Mouse (Mus musculus): Measurements from ENCODE around the gene Casp12.
"Not testable (repeated sequence)": the region's sequence is repeated elsewhere in the genome, so short reads cannot be mapped to it uniquely, and the experiment has no call there.

The Casp12 gene

DNA sequence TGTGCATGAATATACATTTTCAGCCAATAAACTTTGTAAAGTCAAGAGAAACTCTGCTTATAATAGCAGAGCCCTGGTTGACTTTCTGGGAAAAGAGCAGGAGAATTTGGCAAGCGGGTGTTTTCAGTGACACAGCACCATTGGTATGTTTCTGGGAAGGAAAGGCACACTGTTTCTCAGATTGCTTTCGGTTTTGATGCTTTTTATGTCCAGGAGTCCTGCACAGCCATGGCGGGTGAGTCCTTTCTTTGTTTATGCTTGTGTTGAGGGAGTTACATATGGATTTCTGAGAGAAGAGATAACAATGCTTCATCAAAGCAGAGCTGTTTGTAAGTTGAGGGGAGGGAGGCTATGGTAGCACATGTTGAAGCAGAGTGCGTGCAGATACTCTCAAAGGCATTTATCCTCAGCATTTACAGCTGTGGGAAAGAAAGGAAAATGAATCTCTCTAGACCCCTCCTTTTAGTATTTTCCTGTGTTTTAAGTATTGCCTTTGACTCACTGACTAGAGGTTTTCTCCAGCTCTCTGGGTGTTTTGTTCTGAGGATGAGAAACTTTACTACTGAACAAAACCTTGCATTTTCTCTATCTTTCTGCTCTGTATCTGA, at the start of gene Casp12:
TSS of gene Casp12 (plus strand) at position 140 of the 608 bp plus-strand sequence.
- no peak for DNase-seq

DNA sequence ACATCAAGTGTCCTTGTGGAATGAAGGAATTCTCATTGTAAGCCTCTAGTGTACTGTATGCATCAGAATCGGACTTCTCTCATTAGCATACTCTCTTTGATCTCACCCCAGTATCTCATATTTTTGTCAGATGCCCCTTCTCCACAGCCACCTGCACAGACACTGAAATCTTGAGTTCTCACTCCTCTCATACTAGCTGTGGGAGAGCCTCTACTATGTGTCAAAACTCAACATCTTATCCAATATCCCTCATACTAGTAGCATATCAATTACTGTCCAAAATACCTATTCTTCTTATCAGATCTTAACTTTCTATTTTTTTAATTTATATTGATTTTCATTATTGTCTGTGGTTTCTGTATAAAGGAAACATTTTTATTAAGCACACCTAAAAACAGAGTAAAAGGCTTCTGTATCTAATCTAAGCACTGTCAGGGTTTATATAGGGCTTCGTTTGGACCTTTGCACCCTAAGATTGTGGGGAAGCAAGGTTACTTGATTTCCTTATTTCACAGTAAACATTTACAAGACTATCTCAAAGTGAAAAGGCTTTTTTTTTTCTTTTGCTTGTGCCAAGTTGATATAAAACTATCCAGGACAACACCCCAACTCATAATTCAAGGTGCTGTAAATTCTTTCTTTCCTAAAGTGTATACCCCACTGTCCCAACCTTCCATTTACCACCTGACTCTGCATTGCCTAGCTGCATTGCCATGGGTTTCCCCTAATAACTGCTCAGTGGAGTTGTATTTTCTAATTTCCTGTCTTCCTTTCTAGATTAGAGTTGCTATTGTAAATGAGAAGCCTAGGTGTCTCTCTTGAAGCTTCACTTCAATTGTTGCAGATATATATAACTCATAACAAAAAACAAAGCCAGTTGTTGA, 48.6 kb upstream of the Casp12 start:
- DNase-seq, result no peak

DNA sequence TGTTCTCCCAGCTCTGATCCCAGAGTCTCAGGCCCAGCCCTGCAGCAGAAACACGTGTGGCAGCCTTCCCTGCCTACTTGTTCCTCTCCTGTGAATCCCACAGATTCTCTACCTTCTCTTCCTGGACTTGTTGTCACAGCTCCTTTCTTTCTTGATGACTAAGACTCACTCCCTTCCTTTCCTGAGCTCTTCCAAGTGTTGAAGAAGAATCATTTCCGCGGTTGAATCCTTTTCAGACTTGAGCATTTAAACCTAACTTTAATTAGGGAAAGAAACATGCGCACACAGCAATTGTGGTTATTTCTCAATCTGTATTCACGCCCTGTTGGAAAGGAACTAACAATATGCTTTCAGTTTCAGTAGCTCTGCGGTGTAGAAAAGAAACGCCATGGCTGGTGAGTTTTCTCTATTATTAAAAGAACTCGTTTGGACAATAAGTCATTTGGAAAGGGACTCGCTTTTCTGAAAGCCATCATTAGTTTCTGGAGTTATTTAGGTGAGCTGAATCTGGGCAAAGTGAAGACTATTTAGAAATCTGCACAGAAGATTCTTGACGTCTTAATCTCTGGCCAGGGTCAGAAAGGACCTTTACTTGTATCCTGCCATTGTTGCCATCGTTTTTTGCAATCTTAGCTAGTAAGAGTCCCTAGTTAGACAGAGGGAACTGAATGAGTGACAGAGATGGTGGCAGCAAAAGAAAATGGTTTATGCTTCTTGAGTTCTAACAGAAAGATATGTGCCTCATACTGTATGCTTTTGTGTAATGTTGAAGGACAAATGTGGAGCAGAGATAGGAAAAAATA, 46.7 kb upstream of the Casp12 start, which contains the start of gene Casp1:
TSS of gene Casp1 (plus strand) at position 189 of the 803 bp plus-strand sequence.
- DNase-seq, result no peak

DNA sequence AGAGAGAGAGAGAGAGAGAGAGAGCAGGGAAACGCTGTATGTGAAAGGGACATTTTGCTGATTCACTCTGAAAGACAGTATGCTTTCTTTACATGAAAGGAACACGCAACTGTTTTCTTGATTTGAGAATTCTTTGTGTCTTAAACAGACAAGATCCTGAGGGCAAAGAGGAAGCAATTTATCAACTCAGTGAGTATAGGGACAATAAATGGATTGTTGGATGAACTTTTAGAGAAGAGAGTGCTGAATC, 46.2 kb upstream of the Casp12 start:
- DNase-seq, result no peak

- DNase-seq, result no peak
Observed at GRCm38 (mm10) chr9:5308561-5308960, 36.7 kb upstream of the Casp12 start, which contains the start of gene Casp4. Gene Casp4, plus strand, starts transcription at chr9:5308828.

- no peak for DNase-seq
Observed at GRCm38 (mm10) chr9:5310112-5310511, 35.1 kb upstream of the Casp12 start.

- DNase-seq, result no peak
Observed at GRCm38 (mm10) chr9:5311435-5311834, 33.8 kb upstream of the Casp12 start.

GRCm38 (mm10) chr9:5328204-5328603, 17.0 kb upstream of the Casp12 start:
- no peak for DNase-seq

DNA sequence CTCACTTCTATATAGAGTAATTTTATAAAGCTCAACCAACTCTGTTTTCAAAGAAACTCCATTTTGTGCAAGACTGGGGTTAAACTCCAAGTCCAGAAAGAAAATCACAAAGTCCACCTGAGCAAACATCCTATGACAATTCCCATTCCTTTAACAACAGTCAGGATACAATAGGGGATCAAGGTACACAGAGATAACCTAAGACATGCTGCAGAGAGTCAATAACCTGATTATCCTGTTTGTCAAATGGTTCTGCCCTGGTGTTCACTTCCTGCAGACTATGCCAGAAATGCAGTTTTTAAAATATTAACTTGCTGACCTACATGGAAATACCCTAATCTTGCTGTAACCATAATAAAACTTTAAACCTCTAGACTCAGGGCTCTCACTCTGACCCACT, 12.8 kb upstream of the Casp12 start:
- no peak for DNase-seq

- no peak for DNase-seq
Observed at GRCm38 (mm10) chr9:5333422-5333821, 11.8 kb upstream of the Casp12 start.

DNA sequence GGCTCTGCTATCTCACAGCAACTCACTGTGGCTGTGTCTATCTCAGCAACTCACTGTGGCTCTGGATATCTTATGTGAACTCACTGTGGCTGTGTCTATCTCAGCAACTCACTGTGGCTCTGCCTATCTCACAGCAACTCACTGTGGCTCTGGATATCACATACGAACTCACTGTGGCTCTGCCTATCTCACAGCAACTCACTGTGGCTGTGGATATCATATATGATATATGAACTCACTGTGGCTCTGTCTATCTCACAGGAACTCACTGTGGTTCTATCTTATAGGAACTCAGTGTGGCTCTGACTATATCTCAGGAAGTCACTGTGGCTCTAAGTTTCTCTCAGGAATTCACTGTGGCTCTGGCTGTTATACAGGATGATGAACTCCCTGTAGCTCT, 2.1 kb upstream of the Casp12 start:
- DNase-seq, result no peak

DNA sequence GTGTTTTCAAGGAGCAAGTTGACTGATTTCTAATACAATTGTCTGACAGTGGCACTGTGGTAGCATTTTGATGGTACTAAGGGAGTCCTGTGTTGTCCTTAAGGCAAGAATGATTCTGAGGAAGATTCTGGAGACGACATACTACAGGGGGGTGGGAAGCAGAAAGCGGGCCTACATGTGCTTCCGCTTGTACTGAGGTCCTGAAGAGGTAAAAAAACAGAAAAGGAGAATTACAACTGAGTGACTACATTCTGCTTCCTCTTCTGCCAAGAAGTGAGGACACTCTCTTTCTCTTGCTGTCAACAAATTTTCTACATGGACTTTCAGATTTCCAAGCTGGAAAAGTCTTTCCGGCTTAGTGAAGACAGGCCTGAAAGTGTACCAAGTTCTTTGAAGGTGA, 1.1 kb upstream of the Casp12 start:
- no peak for DNase-seq

GRCm38 (mm10) chr9:5347381-5347780, 2.2 kb downstream of the Casp12 start:
- no peak for DNase-seq

- DNase-seq, result no peak
Observed at GRCm38 (mm10) chr9:5353673-5354072, 8.4 kb downstream of the Casp12 start.

DNA sequence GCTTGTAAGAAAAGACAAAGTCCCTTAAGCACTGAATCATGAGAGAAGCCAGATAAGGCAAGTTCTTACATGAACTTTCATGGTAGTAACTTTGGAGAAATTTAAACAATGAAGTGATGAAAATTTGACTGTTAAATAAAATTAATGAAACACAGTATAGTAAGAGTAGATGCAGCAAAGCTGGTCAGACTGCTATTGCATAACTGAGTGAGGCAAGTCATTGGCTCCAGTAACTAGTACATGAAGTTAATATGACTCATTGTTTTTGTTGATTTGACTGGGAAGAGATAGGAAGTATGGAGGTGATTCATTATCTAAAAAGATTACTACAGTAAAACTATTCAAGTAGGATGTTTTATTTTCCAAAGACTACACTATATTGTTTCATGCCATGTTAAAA, 11.6 kb downstream of the Casp12 start:
- no peak for DNase-seq

GRCm38 (mm10) chr9:5393561-5393960, 48.3 kb downstream of the Casp12 start:
- no peak for DNase-seq

DNA sequence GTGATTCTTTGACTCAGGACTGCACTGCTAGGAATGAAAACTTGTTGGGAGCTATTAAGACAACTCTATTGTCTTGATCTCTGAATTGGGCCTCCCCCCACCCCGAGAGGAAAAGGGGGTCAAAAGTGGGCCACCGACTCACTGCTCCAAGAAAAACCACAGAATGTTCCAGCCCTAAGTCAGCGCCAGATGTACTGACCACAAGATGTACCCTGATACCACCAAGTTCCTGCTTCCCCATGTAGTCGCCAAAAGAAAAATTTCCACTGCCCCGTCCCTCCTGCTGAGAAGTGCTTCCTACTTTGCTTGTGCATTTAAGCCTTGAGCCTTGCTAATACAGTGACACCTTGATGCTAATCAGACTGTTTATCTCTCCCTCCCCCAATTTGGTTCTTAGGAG, 50.6 kb downstream of the Casp12 start:
- DNase-seq, result not testable (repeated sequence)

DNA sequence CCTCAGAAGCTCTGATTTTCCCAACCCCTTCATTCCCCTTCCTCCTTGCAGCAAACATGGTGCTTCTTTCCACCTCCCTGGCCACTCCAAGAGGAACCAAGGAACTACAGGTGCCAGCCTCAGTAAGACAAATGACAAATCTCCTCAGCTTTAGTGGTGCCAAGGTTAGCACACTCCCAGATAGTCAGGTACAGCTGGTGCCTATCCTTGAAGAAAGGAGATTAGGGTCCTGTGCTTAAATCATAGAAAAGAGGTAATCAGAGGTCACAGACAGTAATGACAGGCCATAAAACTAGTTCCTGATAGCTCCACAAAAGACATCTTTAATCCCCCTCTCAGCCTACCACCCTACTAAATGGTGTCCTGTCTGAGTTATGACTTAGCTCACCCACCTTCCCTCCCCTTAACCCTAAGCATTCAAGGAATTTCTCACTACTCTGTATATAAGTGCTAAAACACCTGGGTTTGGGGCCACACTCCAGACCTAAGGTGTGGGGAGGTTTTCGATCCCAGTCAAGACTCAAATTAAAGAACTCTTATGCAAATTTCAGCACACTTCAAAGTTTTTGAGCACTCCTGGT, 65.8 kb downstream of the Casp12 start:
- DNase-seq, result no peak

DNA sequence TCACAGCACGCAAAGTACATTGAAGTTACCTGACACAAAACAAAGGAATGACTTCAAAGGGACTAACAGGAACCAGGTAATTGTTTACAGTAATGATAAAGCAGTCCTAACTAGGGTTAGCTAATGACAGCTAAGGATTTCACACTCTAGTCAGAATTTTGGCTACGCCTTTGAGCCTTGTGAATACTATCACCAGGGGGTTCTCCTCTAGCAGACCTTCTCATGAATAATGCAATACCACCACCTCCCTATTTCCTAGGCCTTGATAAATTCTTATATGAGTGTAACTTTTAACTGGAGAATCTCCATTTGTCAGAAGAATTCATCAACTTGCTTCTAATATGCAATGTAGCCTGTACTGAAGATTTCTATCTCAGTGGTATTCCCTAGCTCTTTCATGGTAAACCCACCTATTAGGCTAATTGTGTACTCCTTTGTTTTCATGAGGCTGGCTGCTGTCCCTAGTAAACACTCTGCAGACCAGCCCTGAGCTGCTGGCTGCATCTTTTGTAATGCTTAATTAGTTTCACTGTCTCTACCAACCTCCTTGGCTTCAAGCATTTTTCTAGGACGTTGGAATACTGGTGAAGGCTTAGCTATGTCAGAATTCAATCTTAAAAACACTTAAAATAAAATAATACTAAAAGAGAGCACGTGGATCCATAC, 67.3 kb downstream of the Casp12 start:
- DNase-seq, result no peak

- no peak for DNase-seq
Observed at GRCm38 (mm10) chr9:5417871-5418270, 72.6 kb downstream of the Casp12 start.

Data from embryo, embryonic 11 days (tissue).